Mouse (Mus musculus) megakaryocyte, embryonic 14.5 days (primary cell): ENCODE results near the gene Nudt7. TPM values are rescaled to one million over a fixed set of nuclear protein-coding genes. Genes with fewer than 3 reads are reported as not detected.

Experiments used
- H3K27me3 ChIP-seq: replicated peaks from 2 replicates; pipeline ENCODE3; 2012; ENCODE audit warnings: inconsistent platforms
- H3K36me3 ChIP-seq: replicated peaks from 2 replicates; pipeline ENCODE3; 2012; ENCODE audit warnings: low read length, inconsistent platforms, mixed read lengths
- H3K4me1 ChIP-seq: 2 replicates; pipeline ENCODE4 v1.6.1; 2012; ENCODE audit warnings: inconsistent platforms
- H3K4me3 ChIP-seq: replicated peaks from 2 replicates; pipeline ENCODE3; 2012; ENCODE audit warnings: moderate library complexity, mild to moderate bottlenecking, inconsistent platforms
- H3K9me3 ChIP-seq: 2 replicates; pipeline ENCODE4 v1.6.1; 2012; ENCODE audit warnings: inconsistent platforms
- FLI1 ChIP-seq: IDR thresholded peaks from 2 replicates; pipeline ENCODE4 v1.6.1; 2012; ENCODE audit warnings: low read length, inconsistent platforms, mixed read lengths
- GATA1 ChIP-seq: IDR thresholded peaks from 3 replicates; pipeline ENCODE4 v1.6.1; 2012; ENCODE audit warnings: mixed read lengths, low read length, inconsistent platforms, borderline replicate concordance
- polyA plus RNA-seq: library from polyadenylated mRNA; stranded (reverse); fragments of >175 nt; gene quantifications from 2 replicates; pipeline ENCODE4 v1.2.3, GENCODE M21; 2012; ENCODE audit warnings: low replicate concordance; ENCODE audit not compliant: insufficient read depth

Nudt7 gene
- 12.1 TPM in 1 of 2 replicates, not detected in the other for polyA plus RNA-seq

DNA sequence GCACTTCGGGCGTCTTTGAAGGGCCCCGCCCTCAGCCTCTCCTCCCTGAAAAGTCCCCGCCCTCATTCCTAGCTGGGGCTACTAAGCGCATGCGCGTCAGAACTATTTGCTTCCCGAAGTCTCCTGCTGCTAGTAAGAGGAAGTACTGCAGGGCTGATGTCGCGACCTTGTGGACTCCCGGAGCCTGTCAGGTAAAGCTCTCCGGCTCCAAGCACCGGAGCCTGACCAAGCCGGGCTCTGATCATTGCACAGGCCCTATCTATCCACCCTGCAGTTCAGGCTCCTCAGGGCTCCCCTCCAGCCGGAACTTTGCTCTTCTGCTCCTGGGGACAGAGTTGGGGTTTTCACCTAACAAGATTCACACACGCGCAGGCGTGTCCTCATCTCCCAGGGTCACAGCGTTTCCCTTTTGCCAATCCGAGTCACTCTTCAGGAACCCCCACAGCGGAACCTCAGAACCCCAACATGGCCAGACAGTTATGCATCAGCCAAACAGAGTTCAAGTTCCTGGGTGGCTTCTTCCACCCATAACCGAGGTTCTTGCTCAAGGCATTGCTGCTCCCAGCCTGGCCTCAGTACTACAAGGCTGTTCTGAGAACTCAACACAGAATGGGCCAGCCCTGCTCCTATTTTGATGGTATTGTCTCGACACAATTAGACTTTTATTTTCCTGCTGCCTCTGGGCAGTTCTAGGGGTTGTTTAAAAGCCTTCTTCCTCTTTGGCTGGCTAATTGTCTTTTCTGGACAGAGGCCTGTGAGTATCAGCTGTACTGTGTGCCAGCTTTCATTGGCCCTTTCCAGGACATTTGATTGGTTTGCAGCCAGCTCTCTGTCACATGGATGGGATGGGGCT lies at the start of gene Nudt7:
Nudt7 (plus strand) TSS at position 48 of the 853 bp plus-strand sequence.
- Histone ChIP-seq H3K9me3 (no peaks in the 10 kb centered on the region), H3K27me3 (no peaks in the 10 kb centered on the region), H3K4me1 (peaks cover 42% of the 10 kb centered on the region), H3K4me3 (peak within 1 kb of the TSS; percentile 94), H3K36me3 (peaks cover 37% of the 10 kb centered on the region)
- no peak for TF ChIP-seq GATA1
- no peak for TF ChIP-seq FLI1

DNA sequence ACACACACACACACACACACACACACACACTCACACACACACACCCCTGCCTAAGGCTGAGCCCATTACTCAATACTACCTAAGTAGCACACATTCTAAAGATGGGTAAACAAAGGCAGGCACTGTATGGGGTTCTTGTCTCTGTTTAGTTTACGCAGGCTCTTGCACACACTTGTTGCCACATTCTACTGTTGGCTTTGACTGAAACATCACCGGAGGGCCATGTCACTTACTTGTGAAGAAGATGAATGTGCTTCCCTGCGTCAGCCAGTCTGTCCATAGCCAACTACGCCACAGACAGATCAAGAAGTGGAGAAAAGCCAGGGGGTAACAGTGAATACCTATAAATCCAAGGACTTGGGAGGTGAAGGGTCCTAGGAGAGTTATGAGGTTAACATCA lies 45.4 kb upstream of the Nudt7 start:
- Histone ChIP-seq H3K27me3 (no peaks in the 10 kb centered on the region), H3K36me3 (no peaks in the 10 kb centered on the region), H3K9me3 (peaks cover 4% of the 10 kb centered on the region; the same call in 1 of the 2 replicates), H3K4me3 (no peak overlapping the region), H3K4me1 (no peaks in the 10 kb centered on the region)
- no peak for TF ChIP-seq GATA1
- no peak for TF ChIP-seq FLI1

DNA sequence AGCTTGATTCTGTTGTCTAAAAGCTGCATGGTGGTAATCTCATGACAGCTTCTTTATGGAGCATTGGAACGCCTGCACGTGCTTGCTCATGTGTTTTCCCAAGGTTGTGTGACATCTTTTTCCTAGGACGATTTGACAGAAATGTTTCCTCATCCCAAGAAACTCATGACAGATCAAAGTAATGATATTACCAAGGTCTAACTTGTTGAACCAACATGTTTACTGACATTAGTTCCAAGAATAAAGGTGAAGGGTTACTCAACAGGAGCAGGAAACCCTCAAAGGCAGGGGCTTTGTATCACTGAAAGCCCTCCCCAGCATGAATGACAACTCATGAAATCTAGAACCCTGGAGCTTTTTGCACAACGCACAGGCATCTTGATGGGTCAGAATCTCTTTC lies 42.6 kb upstream of the Nudt7 start:
- H3K36me3 ChIP-seq, result no peaks in the 10 kb centered on the region
- H3K27me3 ChIP-seq, result no peaks in the 10 kb centered on the region
- peaks cover 4% of the 10 kb centered on the region; the same call in 1 of the 2 replicates for H3K9me3 ChIP-seq
- H3K4me1 ChIP-seq, result no peaks in the 10 kb centered on the region
- H3K4me3 ChIP-seq, result no peak overlapping the region
- no peak for TF ChIP-seq GATA1

DNA sequence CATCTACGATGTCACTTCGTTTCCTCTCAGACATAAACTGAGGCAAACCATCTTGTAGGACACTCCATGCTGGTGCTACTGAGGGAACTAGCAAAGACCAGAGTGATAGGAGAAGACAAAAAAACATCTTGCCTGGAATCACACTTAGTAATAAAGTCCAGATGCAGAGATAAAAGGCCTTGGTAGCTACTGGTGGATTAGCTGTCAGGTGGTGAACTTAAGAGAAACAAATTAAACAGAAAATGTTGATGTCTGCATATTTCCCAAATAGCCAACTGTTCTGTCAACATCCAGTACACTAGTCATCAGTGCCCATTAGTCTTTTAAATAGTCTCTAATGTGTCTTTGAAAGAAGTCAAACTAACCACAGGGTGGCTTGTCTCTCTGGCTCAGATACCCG lies 40.0 kb upstream of the Nudt7 start:
- TF ChIP-seq GATA1, result no peak
- Histone ChIP-seq H3K4me3 (no peak overlapping the region), H3K36me3 (no peaks in the 10 kb centered on the region), H3K9me3 (peaks cover 4% of the 10 kb centered on the region; the same call in 1 of the 2 replicates), H3K27me3 (no peaks in the 10 kb centered on the region), H3K4me1 (no peaks in the 10 kb centered on the region)

DNA sequence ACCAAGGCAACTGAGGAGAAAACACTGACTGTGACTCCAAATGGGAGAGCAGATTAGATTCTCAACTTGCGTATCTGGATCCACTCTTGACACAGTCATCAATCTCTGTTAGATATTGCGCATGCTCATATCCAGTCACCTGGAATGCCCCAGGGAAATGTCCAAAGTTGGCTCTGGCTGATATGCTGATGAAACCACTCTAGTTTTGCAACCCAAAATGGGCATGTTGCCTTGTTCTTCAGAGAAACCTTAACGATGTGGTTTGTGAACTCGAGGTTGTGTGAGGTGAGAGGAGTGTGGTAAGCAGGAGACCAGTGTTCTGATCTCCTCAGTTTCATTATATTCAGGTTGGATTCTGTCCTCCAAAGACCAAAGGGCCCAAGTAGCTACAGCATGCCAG lies 38.8 kb upstream of the Nudt7 start:
- H3K36me3 ChIP-seq, result no peaks in the 10 kb centered on the region
- H3K27me3 ChIP-seq, result no peaks in the 10 kb centered on the region
- no peak overlapping the region for H3K4me3 ChIP-seq
- no peak for TF ChIP-seq GATA1
- TF ChIP-seq FLI1, result no peak
- no peaks in the 10 kb centered on the region for H3K4me1 ChIP-seq
- H3K9me3 ChIP-seq, result peaks cover 4% of the 10 kb centered on the region; the same call in 1 of the 2 replicates

DNA sequence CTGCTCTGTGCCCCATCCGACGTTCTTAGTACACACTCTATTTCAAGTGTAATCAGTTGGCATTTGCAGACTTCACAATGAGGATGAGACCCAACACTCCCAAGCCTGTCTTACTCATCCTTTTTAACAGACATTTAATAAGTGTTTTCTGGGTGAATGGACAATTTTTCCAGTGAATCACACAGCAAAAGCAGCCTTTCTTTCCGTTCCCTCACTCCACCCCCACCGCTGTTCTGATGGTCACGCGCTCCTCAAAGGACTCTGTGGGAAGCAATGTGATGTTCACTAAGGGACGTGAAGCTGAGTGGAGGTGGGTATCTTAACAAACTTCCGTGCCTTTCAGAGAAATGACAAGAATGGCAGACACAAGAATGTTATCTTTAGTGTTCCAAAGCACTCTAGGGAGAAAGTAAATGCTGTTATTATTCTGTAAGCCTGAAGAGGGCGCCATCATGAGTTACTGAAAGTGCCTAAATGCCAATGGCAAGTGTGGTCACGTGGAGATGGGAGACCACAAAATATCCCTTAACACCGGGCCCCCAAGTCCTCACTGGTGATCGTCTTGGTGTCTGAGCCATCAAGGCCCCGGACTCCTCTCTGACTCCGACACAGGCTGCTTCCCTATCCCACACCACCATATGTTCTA lies 32.7 kb upstream of the Nudt7 start:
- no peak for TF ChIP-seq FLI1
- no peak for TF ChIP-seq GATA1
- Histone ChIP-seq H3K27me3 (no peaks in the 10 kb centered on the region), H3K9me3 (peaks cover 6% of the 10 kb centered on the region; the same call in 1 of the 2 replicates), H3K36me3 (no peaks in the 10 kb centered on the region), H3K4me1 (peaks cover 25% of the 10 kb centered on the region), H3K4me3 (peak overlapping the region; percentile 46)

DNA sequence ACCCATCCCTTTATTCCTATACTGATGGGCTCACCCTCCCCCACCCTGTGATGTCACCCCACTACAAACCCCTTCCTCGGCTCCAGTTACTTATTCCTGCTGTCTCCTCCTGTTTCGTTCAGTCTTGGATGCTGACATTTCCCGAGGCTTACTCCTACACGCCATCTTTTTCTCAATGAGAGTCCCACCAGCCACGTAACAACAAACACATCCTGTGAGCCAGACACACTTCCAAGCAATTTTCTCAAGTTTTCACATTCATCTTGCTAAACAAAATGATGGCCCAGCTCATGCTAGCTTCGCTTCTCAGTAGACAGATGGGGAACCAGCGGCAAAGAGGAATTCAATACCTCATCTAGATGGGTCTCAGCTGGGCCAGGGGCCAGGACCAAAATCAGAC lies 30.0 kb upstream of the Nudt7 start:
- Histone ChIP-seq H3K36me3 (no peaks in the 10 kb centered on the region), H3K4me1 (peaks cover 25% of the 10 kb centered on the region), H3K9me3 (peaks cover 6% of the 10 kb centered on the region; the same call in 1 of the 2 replicates), H3K27me3 (no peaks in the 10 kb centered on the region), H3K4me3 (no peak overlapping the region)
- no peak for TF ChIP-seq FLI1
- TF ChIP-seq GATA1, result no peak

DNA sequence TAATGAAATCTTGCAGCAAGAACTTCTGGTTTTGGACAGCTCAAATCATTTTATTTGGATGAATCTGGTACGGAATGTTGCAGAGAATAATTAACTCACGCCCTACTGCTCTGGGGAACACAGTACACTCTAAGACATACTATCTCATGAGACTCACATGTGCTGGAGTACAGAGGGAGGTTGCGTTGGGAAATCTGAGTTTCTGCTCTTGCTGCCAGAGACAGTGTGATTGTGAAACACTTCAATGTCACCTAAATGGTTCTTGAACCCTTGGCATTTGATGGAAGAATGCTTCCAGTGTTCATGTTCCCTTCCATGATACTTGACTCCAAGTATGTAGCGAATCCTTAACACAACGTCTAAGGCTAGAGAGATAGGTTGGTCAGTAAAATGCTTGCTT lies 27.4 kb upstream of the Nudt7 start:
- no peak overlapping the region for H3K4me3 ChIP-seq
- TF ChIP-seq FLI1 (no peak), GATA1 (no peak)
- H3K27me3 ChIP-seq, result no peaks in the 10 kb centered on the region
- H3K4me1 ChIP-seq, result peaks cover 11% of the 10 kb centered on the region
- peaks cover 5% of the 10 kb centered on the region; the same call in 1 of the 2 replicates for H3K9me3 ChIP-seq
- H3K36me3 ChIP-seq, result no peaks in the 10 kb centered on the region

DNA sequence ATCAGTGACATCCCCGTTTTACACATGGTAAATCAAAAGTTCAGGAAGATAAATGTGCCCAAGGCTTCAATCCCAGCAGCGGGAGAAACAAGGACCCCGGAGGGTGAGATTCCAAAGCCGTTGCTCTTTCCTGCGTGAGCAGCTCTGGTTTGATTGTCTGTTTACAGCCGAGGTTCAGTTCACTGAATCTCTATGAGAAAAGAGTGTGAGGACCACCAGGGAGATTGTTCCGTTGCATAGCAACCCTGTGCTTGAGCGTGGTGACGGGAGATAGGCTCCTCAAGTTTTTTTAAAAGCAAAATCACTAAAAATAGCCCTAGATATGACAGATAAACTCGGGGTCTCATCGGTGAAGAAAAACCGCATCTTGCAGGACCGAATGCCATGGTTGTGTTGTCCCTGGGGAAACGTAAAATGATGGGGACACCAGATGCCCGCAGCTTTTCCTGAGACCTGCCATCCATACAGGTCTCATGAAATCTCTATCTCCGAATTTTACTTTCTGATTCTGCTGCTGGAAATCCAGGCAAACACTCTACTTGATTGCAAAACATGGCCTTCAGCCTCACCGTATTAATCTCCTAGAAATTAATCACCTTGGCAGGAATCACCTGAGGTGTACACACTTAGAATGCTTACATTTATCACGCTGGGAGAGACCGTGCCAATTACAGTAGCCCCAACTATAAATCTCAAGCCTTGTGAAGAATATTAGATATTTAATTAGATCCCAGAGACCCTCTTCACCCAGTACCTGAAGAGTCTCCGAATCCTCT lies 23.8 kb upstream of the Nudt7 start:
- H3K27me3 ChIP-seq, result no peaks in the 10 kb centered on the region
- TF ChIP-seq FLI1 (no peak), GATA1 (no peak)
- no peaks in the 10 kb centered on the region for H3K9me3 ChIP-seq

More for the DNA sequence above, 23.8 kb upstream of the Nudt7 start:
- no peaks in the 10 kb centered on the region for H3K4me1 ChIP-seq
- H3K36me3 ChIP-seq, result no peaks in the 10 kb centered on the region
- H3K4me3 ChIP-seq, result no peak overlapping the region
